Mouse (Mus musculus): ENCODE results near the gene Panx1. TPM values are rescaled to one million over a fixed set of nuclear protein-coding genes. Genes with fewer than 3 reads are reported as not detected.

Gene Panx1
- polyA plus RNA-seq (2014; fragmentation: Illumina TruSeq; extraction: RNeasy Lipid Tissue Mini Kit (QIAGEN cat#74804); ENCODE audit: insufficient read depth, low read depth, low replicate concordance): 5.6 TPM

DNA sequence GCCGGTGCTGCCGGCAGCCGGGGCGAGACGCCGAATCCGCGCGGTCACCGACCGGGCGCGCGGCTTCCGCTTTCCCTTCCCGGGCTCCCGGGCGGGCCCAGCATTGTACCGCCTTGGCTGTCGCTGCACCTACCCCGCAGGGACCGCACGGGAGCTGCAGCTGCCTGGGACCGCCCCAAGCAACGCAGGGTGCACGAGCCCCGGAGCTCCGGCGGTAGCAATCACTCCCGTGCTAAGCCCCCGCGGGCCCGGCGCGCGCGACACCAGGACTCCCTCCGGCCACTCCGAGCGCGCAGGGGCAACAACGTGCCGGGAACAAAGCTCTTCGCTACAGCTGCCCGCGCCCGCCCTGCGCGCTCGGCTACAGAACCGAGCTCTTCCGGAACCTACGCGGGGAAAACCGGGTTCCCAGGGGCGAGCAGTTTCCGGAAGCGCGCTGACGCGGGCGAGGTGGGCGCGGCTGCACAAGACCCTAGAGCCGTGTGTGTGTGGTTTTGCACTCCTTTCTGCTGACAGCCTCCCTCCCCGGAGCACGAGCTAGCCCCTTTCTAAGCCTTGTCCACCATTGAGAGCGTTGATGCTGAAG lies at the start of gene Panx1:
Gene Panx1 (minus strand): TSS at position 395 of the 586 bp plus-strand sequence.

Other genes with a start within 250 kb of the Panx1 start
- 0.07 TPM for gene Gpr83, start 185.3 kb downstream of the Panx1 start, polyA plus RNA-seq (2014; fragmentation: Illumina TruSeq; extraction: RNeasy Lipid Tissue Mini Kit (QIAGEN cat#74804); ENCODE audit: insufficient read depth, low read depth, low replicate concordance)
- 0.45 TPM for gene Izumo1r, start 141.5 kb downstream of the Panx1 start, polyA plus RNA-seq (2014; fragmentation: Illumina TruSeq; extraction: RNeasy Lipid Tissue Mini Kit (QIAGEN cat#74804); ENCODE audit: insufficient read depth, low read depth, low replicate concordance)
- not detected for gene Hephl1, start 66.6 kb upstream of the Panx1 start, polyA plus RNA-seq (2014; fragmentation: Illumina TruSeq; extraction: RNeasy Lipid Tissue Mini Kit (QIAGEN cat#74804); ENCODE audit: insufficient read depth, low read depth, low replicate concordance)
- gene Vstm5, start 193.6 kb upstream of the Panx1 start, polyA plus RNA-seq (2014; fragmentation: Illumina TruSeq; extraction: RNeasy Lipid Tissue Mini Kit (QIAGEN cat#74804); ENCODE audit: insufficient read depth, low read depth, low replicate concordance): 0.60 TPM
- 26.3 TPM for gene Med17, start 234.5 kb upstream of the Panx1 start, polyA plus RNA-seq (2014; fragmentation: Illumina TruSeq; extraction: RNeasy Lipid Tissue Mini Kit (QIAGEN cat#74804); ENCODE audit: insufficient read depth, low read depth, low replicate concordance)

All from lung, adult 10 weeks (tissue).